Mouse (Mus musculus) kidney, postnatal 10 days (tissue): ENCODE results near the gene Rnf11.
"Not testable (repeated sequence)": the region's sequence is repeated elsewhere in the genome, so short reads cannot be mapped to it uniquely, and the experiment has no call there.

Source experiments
- DNase-seq: peaks from one replicate; pipeline ENCODE4 v3.0.0; 2021; ENCODE audit warnings: mixed read lengths

Gene Rnf11

GRCm38 (mm10) chr4:109410681-109411376, 73.7 kb downstream of the Rnf11 start:
- DNase-seq: no peak

- DNase-seq: peak; percentile 27
These were observed 76.6 kb downstream of the Rnf11 start for GRCm38 (mm10) chr4:109407701-109408485.

GRCm38 (mm10) chr4:109407176-109407520, 77.4 kb downstream of the Rnf11 start:
- no peak for DNase-seq

- peak; percentile 66 for DNase-seq
These were observed 77.9 kb downstream of the Rnf11 start, which contains the start of gene Ttc39a for GRCm38 (mm10) chr4:109406486-109407175. Ttc39a (plus strand) TSS chr4:109406623.

- DNase-seq: peak; percentile 82
These were observed 78.5 kb downstream of the Rnf11 start for GRCm38 (mm10) chr4:109406054-109406485.

- no peak for DNase-seq
These were observed 79.1 kb downstream of the Rnf11 start for GRCm38 (mm10) chr4:109405415-109405814.

- not testable (repeated sequence) for DNase-seq
These were observed 79.6 kb downstream of the Rnf11 start for GRCm38 (mm10) chr4:109404908-109405307.

- no peak for DNase-seq
These were observed 83.3 kb downstream of the Rnf11 start for GRCm38 (mm10) chr4:109401176-109401689.
